Mouse (Mus musculus): ENCODE data around the gene Kcnq2.

Kcnq2 gene

DNA sequence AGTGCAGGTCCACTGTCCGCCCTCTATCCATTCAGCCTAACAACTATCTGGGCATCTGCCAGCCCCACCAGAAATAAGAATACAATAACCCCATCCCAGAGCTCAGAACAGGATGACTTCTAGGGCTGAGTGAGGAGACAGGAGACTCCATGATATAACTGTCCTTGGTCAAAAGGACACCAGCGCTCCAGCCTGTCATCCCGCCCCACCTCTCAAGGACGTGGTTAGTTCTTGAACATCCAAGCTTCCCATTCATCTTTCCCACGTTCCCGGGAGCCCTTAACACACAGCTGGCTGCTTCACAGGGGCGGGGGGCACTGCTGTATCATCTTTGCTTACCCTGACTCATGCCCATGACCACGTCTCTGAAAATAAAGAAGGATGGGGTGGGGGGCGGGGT, 86.1 kb downstream of the Kcnq2 start:
- in situ Hi-C loops (cut with MboI; ENCODE audit: low sequenced_read_pairs): no loop called here

DNA sequence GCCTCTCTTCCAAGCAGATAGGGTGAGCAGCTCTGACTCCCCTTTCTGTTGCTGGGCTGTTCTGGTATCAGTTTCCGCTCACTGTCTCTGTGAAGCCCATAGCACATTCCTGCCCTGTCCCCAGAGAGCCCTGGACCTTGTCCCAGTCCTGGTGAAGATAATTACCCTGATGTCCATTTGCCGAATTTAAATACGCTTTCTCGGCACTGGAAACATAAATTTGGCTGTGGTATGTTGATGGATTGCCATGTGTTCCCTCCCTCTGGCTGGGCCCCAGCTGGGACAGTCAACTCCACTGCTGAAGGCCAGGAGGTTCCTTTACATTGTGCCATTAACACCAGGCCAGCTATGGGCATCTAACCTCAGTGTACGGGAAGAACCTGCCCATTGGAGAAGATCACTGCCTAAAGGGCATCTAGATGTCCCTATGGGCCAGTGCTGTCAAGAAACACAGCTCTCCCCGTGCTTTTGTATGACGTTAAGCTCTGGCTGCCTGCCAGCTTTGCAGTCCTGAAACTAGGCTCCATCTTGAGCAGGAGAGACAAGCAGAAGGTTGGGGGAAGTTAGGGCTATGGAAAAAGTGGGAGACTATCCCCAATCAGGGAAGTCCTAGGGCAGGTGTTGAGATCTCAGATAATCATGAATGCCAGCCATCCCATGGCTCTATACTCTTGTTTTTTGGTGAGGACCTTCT, 86.7 kb downstream of the Kcnq2 start:
- in situ Hi-C loops (cut with MboI; ENCODE audit: low sequenced_read_pairs): no loop called here

DNA sequence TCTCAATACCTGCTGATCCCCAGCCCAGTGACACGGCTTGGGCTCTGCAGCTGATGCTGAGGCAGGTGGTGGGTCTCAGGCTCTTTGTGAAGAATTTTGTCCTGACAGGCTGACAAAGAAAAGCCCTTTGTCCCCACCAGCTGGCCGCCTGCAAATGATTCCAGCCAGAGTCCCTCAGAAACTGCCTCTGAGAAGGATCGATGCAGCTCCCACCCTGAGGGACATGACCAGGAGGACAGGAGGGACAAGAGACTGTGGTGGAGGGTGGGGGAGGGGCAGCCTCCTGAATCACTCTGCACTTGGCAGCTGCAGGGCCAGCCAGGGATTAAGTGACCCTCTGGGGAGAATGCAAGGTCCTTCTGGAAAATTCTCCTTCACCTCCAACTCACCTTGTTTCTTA, 91.1 kb downstream of the Kcnq2 start:
- in situ Hi-C loops (cut with MboI; ENCODE audit: low sequenced_read_pairs): no loop called here

DNA sequence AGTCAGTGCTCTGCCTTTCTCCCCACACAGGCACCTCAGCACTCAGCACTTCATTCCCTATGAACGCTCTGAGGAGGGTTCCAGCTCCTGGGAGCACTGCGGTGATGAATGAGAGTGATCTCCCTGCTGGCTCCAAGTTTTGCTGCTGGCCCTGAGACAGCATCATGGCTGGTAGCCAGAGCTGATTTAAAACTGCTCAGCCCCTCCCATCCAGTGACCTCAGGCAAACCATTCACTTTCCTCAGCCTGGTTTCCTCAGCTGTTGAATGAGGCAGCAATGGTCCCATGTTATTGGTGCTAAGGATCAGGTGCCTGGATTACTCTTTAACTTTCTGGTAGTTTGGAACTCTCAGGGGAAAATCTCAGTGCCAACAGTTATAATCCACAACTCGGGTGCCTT, 91.7 kb downstream of the Kcnq2 start, which contains the start of gene Chrna4:
Gene Chrna4 (minus strand): TSS at position 110 of the 400 bp plus-strand sequence.
- in situ Hi-C loops (cut with MboI; ENCODE audit: low sequenced_read_pairs): no loop called here

DNA sequence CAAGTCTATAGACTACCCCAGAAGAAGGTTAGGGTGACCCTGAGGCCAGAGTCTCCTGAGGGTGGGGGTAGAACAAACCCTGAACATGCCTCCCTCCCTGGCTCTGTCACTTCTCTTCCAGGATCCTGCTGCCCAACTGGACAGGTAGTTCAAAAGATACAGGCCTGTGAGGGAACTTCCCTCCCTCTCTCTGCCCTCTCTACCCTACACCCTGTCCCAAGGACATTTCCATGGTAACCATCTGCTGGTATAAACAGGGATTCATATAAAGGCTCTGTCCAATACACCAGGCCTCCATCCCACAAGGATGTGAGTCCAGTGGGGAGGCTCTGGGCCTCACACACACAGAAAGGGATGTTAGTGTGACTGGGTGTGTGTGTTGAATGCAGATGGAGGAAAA, 92.7 kb downstream of the Kcnq2 start:
- in situ Hi-C loops (cut with MboI; ENCODE audit: low sequenced_read_pairs): no loop called here

DNA sequence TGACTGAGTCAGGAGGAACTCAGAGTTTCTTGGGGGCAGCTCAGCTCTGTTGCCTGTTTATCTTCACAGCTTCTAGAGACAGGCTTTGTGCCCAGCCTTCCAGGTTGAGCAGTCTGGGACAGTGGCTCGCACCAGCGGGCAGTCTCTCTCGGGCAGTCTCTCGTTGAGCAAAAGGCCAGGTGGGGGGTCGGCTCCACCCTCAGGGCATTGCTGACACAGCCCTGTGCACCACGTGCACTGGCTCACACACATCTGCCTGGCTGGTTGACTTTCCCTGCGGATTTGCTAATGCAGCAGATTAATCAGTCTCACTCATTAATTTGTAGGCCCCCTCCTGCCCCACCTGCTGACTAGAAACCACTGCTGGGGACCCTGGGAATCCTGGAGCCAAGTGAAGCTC, 93.2 kb downstream of the Kcnq2 start:
- in situ Hi-C loops (cut with MboI; ENCODE audit: low sequenced_read_pairs): no loop called here

DNA sequence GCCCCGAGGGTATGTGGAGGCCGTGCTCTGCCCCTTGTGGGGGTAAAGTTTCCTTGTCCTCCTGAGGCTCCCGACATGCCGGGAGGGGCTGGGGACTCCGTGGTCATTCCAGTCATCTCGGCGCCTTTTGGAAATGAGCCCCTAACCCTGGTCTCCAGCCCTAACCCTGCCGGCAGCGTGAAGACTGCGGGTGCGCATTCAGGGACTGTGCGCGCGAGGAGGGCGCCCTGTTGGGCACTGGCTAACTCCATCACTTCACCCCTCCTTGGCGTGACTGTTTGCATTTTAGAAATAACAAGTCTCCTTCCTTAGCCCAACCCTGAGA, 95.8 kb downstream of the Kcnq2 start:
- in situ Hi-C loops (cut with MboI; ENCODE audit: low sequenced_read_pairs): no loop called here

DNA sequence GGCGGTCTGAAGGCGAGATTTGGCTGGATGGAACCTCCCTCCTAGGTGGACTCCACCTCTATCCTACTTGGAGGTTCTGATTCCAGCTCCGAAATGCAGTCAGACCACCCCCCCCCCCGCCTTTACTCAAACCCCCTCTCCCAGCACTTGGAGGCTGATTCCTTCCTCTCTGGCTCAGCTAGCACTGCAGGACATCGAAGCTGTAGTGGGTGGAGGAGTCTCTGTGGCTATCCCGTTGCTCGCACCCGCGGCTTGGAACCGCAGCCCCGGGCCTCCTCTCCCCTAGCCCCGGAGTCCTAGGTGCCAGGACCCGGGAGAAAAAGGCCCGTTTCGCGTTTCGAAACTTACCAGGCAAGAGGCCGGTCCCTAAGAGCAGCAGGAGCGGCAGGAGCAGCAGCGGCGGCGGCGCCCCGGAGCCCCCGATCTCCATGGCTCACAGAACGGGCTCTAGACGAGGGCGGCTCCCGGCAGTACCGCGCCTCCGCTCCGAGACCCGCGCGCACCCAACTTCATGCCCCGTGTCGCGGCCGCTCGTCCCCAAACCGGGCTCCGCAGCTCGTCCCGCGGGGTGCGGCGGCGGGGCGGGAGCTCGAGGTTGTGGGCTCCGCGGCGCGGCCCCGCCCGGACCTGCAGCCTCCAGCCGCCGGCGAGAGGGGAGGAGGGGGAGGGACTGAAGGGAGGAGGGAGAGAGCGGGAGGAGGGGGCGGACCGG, 96.3 kb downstream of the Kcnq2 start:
- in situ Hi-C loops (cut with MboI; ENCODE audit: low sequenced_read_pairs): no loop called here

DNA sequence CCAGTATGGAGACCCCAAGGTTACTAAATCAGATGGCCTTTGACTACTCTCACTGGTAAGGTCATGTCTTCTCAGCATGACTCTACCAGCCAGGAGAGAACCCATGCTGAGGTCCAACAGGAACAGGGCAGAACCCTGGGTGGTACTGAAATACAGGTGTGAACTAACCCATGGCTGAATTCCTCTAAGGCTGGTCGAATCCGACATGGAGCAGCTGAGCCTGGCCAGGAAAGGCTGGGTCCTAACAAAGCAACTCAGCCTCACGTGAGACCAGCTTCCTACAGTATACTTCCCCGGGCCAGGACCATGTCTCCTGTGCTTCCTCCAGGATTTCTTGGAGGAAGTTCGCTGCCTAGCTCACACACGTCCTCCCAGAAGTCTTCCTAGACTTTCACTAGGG, 98.5 kb downstream of the Kcnq2 start:
- in situ Hi-C loops (cut with MboI; ENCODE audit: low sequenced_read_pairs): no loop called here

DNA sequence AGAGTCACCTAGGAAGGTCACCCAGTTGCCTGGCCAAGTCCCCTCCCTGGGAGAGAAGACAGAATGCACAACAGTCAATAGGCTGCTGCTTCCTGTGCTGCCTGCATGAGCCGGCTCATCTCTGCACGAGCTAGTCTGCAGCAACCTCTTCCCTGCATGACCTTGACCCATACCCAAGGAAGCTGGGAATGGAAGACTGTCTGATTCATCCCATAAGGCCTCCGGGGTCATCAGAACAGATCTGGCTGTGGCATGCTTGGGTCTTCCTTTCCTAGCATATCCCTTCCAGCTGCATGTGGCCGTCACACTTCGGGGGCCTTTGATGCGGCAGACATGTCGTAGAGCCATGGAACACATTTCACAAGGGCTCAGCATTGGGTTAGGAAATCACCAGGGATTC, 99.9 kb downstream of the Kcnq2 start:
- in situ Hi-C loops (cut with MboI; ENCODE audit: low sequenced_read_pairs): no loop called here

DNA sequence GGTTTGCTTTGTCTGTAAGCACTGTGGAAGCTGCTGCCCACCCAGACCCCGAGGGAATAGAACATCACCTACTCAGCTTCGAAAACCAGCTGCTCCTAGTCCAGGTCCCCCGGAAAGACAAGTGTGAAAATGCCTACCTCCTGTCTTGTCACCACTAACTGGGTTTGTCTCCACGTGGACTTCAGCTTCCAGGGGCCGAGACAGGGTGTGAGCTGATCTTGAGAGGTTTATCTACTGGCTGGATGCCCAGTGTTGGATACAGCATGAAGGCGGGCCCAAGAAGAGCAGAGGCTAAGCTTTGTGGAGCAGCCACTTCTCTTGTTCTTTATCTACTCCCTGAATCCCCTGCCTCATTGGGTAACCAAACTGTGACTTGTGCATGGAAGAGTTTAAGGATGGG, 101.8 kb downstream of the Kcnq2 start:
- in situ Hi-C loops (cut with MboI; ENCODE audit: low sequenced_read_pairs): no loop called here

DNA sequence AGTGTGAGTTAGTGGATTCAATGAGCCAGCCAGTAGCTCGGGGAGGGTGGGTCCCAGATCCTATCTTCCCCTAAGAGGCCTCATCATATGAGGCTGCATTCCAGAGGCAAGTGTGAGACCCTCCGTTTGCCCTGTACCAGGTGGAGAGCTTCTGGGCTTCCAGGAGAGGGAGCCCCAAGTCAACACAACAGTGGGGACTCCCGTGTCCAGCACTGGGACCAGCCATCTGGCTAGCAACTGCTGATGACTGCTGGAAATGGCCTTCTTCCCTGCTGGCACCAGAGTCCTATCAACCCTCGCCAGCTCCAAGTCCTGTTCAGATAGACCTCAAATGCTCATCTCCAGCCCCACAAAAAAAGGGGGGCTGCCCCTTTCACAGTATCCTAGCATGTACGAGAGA, 102.7 kb downstream of the Kcnq2 start:
- in situ Hi-C loops (cut with MboI; ENCODE audit: low sequenced_read_pairs): no loop called here

DNA sequence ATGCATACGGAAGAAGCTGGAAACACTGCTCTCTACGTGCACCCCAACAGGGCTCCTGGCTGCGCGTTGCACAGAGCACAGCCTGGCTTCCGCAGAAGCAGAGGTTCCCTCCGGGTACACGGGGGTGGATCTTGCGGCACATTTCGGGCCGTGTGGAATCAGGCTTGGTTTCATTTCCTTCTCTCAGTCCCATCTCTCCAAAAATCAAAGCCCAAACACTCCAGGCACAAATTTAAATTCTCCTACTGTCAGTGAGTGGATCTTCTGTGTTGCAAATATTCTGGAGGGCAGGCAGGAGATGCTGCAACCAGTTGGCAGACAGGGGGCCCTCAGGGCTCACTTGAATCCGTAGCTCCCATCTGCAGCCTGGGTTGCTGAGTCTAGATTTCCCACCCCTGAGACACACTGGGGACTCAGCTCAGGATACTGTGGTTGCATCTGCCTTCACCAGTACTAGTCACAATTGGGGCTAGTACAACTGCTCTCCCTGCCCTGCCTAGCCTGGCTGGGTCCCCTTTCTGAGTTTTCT, 103.6 kb downstream of the Kcnq2 start:
- in situ Hi-C loops (cut with MboI; ENCODE audit: low sequenced_read_pairs): no loop called here
